In the genomic region with DNA sequence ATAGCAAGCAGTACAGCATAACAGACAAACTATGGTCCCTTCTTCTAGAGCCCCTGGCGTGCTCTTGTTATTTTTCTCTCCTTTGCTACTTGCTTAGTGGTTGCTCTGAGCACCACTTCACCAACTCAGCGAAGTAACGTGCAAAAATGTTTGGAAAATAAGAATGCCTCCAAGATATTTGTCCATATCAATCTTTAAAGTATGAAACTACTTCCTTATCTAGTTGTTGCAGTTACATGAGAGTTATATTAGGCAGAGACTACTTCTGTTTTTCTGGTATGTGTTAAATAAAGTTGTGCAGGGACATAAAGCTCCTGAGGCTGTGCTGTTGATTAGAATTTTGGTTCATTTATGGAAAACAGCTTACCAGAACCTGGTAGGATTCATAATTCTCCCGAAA, we compare ENCODE assay signal across 32 mouse cellular contexts.
DNase-seq lines count a peak whose midpoint lies in the region; ATAC-seq and TF ChIP-seq lines count a peak whose summit lies in the region.
"Had no signal": no experiment of that assay in that cellular context is flagged by ENCODE, and none has a peak within 500 bp of the region (broad histone marks: within the 10 kb centered on the region; RNA-seq: fewer than 3 reads in every experiment).

No protein-coding gene starts in this region.

- 63% methylated on average over 4 of the region's 4 CpGs for WGBS in liver, embryonic 11.5 days
- 53% methylated on average over 4 of the region's 4 CpGs for WGBS in liver, embryonic 12.5 days (ENCODE audit: insufficient replicate concordance)
- WGBS in liver, postnatal 0 days (ENCODE audit: insufficient replicate concordance): 58% methylated on average over 4 of the region's 4 CpGs
- WGBS in intestine, embryonic 16.5 days: 94% methylated on average over 4 of the region's 4 CpGs
- WGBS in hindbrain, embryonic 16.5 days: 90% methylated on average over 4 of the region's 4 CpGs

- DNase-seq in liver, embryonic 11.5 days (ENCODE audit: low spot score): no peak
- DNase-seq in liver: no peak
- DNase-seq in liver, postnatal 0 days: no peak
- no peak for DNase-seq in lung, postnatal 36 days
- DNase-seq in frontal cortex, adult 2 months (ENCODE audit: extremely low spot score in 1 of 2, low spot score in 1 of 2): no peak
- DNase-seq: adrenal gland, postnatal 25 days; cerebellum, adult 18-20 months; cerebellum, postnatal 10 days; gastrocnemius, adult 2 months; gastrocnemius, postnatal 36 days; heart, adult 18-20 months; heart, postnatal 36 days; kidney, adult 2 months; kidney, postnatal 36 days; layer of hippocampus, postnatal 36 days; midbrain, embryonic 14.5 days; retina, postnatal 1 day; right cerebral cortex, postnatal 14 days; thymus, postnatal 14 days had no signal

- peaks cover 21% of the 10 kb centered on the region for H3K4me1 ChIP-seq in liver, embryonic 11.5 days (replicated peaks; ENCODE audit: control insufficient read depth, insufficient read depth, low read length)
- peaks cover 68% of the 10 kb centered on the region for H3K4me1 ChIP-seq in liver, embryonic 12.5 days
- peaks cover 5% of the 10 kb centered on the region; the same call in 1 of the 2 replicates for H3K4me1 ChIP-seq in liver, postnatal 0 days (ENCODE audit: insufficient read depth)
- H3K4me1 ChIP-seq in intestine, embryonic 16.5 days (ENCODE audit: control insufficient read depth, insufficient read depth, low read length): no peaks in the 10 kb centered on the region
- no peaks in the 10 kb centered on the region for H3K4me1 ChIP-seq in hindbrain, embryonic 16.5 days (ENCODE audit: control insufficient read depth, insufficient read depth, low read depth, low read length)
- H3K4me1 ChIP-seq: forebrain, embryonic 10.5 days; forebrain, embryonic 15.5 days; hindbrain, embryonic 13.5 days; limb, embryonic 10.5 days; limb, embryonic 15.5 days; lung, embryonic 15.5 days; neural tube, embryonic 15.5 days had no signal

- peak; percentile 77 for TF ChIP-seq EP300 in liver, postnatal 0 days (IDR thresholded peaks at IDR 0.05; ENCODE audit: low read depth)

- H3K4me2 ChIP-seq in liver, embryonic 11.5 days: no peak overlapping the region
- peak overlapping the region; percentile 24; the same call in 1 of the 2 replicates for H3K4me2 ChIP-seq in liver, embryonic 12.5 days
- H3K4me2 ChIP-seq in liver, postnatal 0 days (ENCODE audit: low read depth, low read length): no peak overlapping the region
- no peak overlapping the region for H3K4me2 ChIP-seq in intestine, embryonic 16.5 days (ENCODE audit: low read depth, low read length)
- H3K4me2 ChIP-seq in hindbrain, embryonic 16.5 days (ENCODE audit: low read length): no peak overlapping the region
- H3K4me2 ChIP-seq: forebrain, embryonic 15.5 days; heart, embryonic 11.5 days; hindbrain, embryonic 13.5 days; limb, embryonic 15.5 days; lung, embryonic 15.5 days; neural tube, embryonic 15.5 days had no signal

- no peaks in the 10 kb centered on the region for H3K36me3 ChIP-seq in liver, embryonic 11.5 days (ENCODE audit: control insufficient read depth, insufficient read depth, low read length)
- H3K36me3 ChIP-seq in liver, embryonic 12.5 days: peaks cover 29% of the 10 kb centered on the region
- H3K36me3 ChIP-seq in liver, postnatal 0 days (replicated peaks; ENCODE audit: insufficient read depth, low read length): peaks cover 23% of the 10 kb centered on the region
- H3K36me3 ChIP-seq in intestine, embryonic 16.5 days (ENCODE audit: control insufficient read depth, insufficient read depth, low read length): no peaks in the 10 kb centered on the region; the same call in 1 of the 2 replicates
- peaks cover 18% of the 10 kb centered on the region for H3K36me3 ChIP-seq in hindbrain, embryonic 16.5 days (ENCODE audit: control insufficient read depth, insufficient read depth, low read length)

- H3K9me3 ChIP-seq in liver, embryonic 11.5 days (ENCODE audit: control insufficient read depth, low read length): no peaks in the 10 kb centered on the region
- H3K9me3 ChIP-seq in liver, embryonic 12.5 days (replicated peaks): no peaks in the 10 kb centered on the region
- H3K9me3 ChIP-seq in liver, postnatal 0 days (ENCODE audit: low read length): no peaks in the 10 kb centered on the region
- H3K9me3 ChIP-seq in intestine, embryonic 16.5 days (ENCODE audit: control insufficient read depth, low read length): no peaks in the 10 kb centered on the region
- no peaks in the 10 kb centered on the region for H3K9me3 ChIP-seq in hindbrain, embryonic 16.5 days (ENCODE audit: control insufficient read depth, low read length)
- H3K9me3 ChIP-seq: forebrain, embryonic 10.5 days; forebrain, embryonic 15.5 days; hindbrain, embryonic 13.5 days; limb, embryonic 10.5 days; limb, embryonic 15.5 days; lung, embryonic 15.5 days; neural tube, embryonic 15.5 days had no signal

- no peak overlapping the region for H3K9ac ChIP-seq in liver, embryonic 11.5 days (ENCODE audit: low read depth, low read length)
- peak overlapping the region; percentile 49 for H3K9ac ChIP-seq in liver, embryonic 12.5 days
- no peak overlapping the region for H3K9ac ChIP-seq in liver, postnatal 0 days (replicated peaks)
- H3K9ac ChIP-seq in intestine, embryonic 16.5 days (ENCODE audit: low read depth, low read length): no peak overlapping the region
- H3K9ac ChIP-seq in hindbrain, embryonic 16.5 days (ENCODE audit: low read depth, low read length): no peak overlapping the region
- H3K9ac ChIP-seq: forebrain, embryonic 15.5 days; hindbrain, embryonic 13.5 days; limb, embryonic 15.5 days; lung, embryonic 15.5 days; neural tube, embryonic 15.5 days had no signal

- no peak overlapping the region for H3K4me3 ChIP-seq in liver, embryonic 11.5 days (ENCODE audit: low read depth, low read length)
- no peak overlapping the region for H3K4me3 ChIP-seq in liver, embryonic 12.5 days
- no peak overlapping the region for H3K4me3 ChIP-seq in liver, postnatal 0 days (ENCODE audit: low read depth, low read length)
- no peak overlapping the region for H3K4me3 ChIP-seq in intestine, embryonic 16.5 days (ENCODE audit: low read length)
- no peak overlapping the region for H3K4me3 ChIP-seq in hindbrain, embryonic 16.5 days (ENCODE audit: low read length)
- H3K4me3 ChIP-seq: forebrain, embryonic 10.5 days; forebrain, embryonic 15.5 days; gastrocnemius, adult 2 months; hindbrain, embryonic 13.5 days; limb, embryonic 10.5 days; limb, embryonic 15.5 days; lung, embryonic 15.5 days; neural tube, embryonic 15.5 days had no signal

- H3K27me3 ChIP-seq in liver, embryonic 11.5 days (replicated peaks; ENCODE audit: control insufficient read depth, insufficient read depth, low read length): no peaks in the 10 kb centered on the region
- no peaks in the 10 kb centered on the region for H3K27me3 ChIP-seq in liver, embryonic 12.5 days (replicated peaks)
- no peaks in the 10 kb centered on the region for H3K27me3 ChIP-seq in liver, postnatal 0 days (ENCODE audit: insufficient read depth, low read length)
- no peaks in the 10 kb centered on the region for H3K27me3 ChIP-seq in intestine, embryonic 16.5 days (replicated peaks; ENCODE audit: control insufficient read depth, insufficient read depth, low read length)
- no peaks in the 10 kb centered on the region for H3K27me3 ChIP-seq in hindbrain, embryonic 16.5 days (replicated peaks; ENCODE audit: control insufficient read depth, insufficient read depth, low read length)
- H3K27me3 ChIP-seq: CH12.LX; forebrain, embryonic 15.5 days; hindbrain, embryonic 13.5 days; limb, embryonic 15.5 days; lung, embryonic 15.5 days; neural tube, embryonic 15.5 days had no signal

- ATAC-seq in liver, embryonic 11.5 days (replicated peaks; ENCODE audit: low FRiP score): peak; percentile 21; the same call in 1 of the 2 replicates
- ATAC-seq in liver, embryonic 12.5 days: peak; percentile 8; the same call in 1 of the 2 replicates
- no peak for ATAC-seq in liver, postnatal 0 days
- ATAC-seq in intestine, embryonic 16.5 days: no peak
- ATAC-seq in hindbrain, embryonic 16.5 days: no peak
- ATAC-seq: forebrain, embryonic 15.5 days; inflammation-experienced regulatory T-cells, adult 6 months had no signal

- 0 out of 2 replicates have a peak overlapping the region, but pooled peaks have one; percentile 41 for H3K27ac ChIP-seq in liver, embryonic 11.5 days (ENCODE audit: low read depth, low read length)
- peak overlapping the region; percentile 77 for H3K27ac ChIP-seq in liver, embryonic 12.5 days
- H3K27ac ChIP-seq in liver, postnatal 0 days (ENCODE audit: low read depth): 0 out of 2 replicates have a peak overlapping the region, but pooled peaks have one; percentile 18
- H3K27ac ChIP-seq in intestine, embryonic 16.5 days (ENCODE audit: low read length): no peak overlapping the region
- no peak overlapping the region for H3K27ac ChIP-seq in hindbrain, embryonic 16.5 days (ENCODE audit: low read depth, low read length)
- H3K27ac ChIP-seq: forebrain, embryonic 10.5 days; forebrain, embryonic 15.5 days; gastrocnemius, adult 2 months; hindbrain, embryonic 13.5 days; limb, embryonic 10.5 days; limb, embryonic 15.5 days; lung, embryonic 15.5 days; neural tube, embryonic 15.5 days had no signal

- TF ChIP-seq CTCF in liver, postnatal 0 days (IDR thresholded peaks at IDR 0.05; ENCODE audit: low read depth): no peak

Comparison
In these comparisons a context has a peak if more than half of its experiments do, and no peak if none do; other contexts are left out.
1. ATAC-seq: peak in liver, embryonic 11.5 days (single experiment) and liver, embryonic 12.5 days (single experiment); none in liver, postnatal 0 days (single experiment), intestine, embryonic 16.5 days (single experiment) and hindbrain, embryonic 16.5 days (single experiment).
2. H3K27ac ChIP-seq: peak in liver, embryonic 11.5 days (single experiment), liver, embryonic 12.5 days (single experiment) and liver, postnatal 0 days (single experiment); none in intestine, embryonic 16.5 days (single experiment) and hindbrain, embryonic 16.5 days (single experiment).